Mouse (Mus musculus): Measurements from ENCODE around the gene Naa16. TPM values are rescaled to one million over a fixed set of nuclear protein-coding genes. Genes with fewer than 3 reads are reported as not detected.

Gene Naa16
- total RNA-seq, 1 experiment from 2014 or later, result 30.2 TPM

GRCm38 (mm10) chr14:79330944-79331561 lies 59.5 kb downstream of the Naa16 start:
- DNase-seq, result no peak

- no peak for DNase-seq
Measured at GRCm38 (mm10) chr14:79327033-79327432, 63.5 kb downstream of the Naa16 start.

- DNase-seq, result no peak
Measured at GRCm38 (mm10) chr14:79324112-79324840, 66.3 kb downstream of the Naa16 start.

- DNase-seq, result no peak
Measured at GRCm38 (mm10) chr14:79321881-79322280, 68.7 kb downstream of the Naa16 start.

- no peak for DNase-seq
Measured at GRCm38 (mm10) chr14:79321152-79321551, 69.4 kb downstream of the Naa16 start.

GRCm38 (mm10) chr14:79317602-79318001 lies 73.0 kb downstream of the Naa16 start:
- no peak for DNase-seq

- DNase-seq, result no peak
Measured at GRCm38 (mm10) chr14:79315877-79316276, 74.7 kb downstream of the Naa16 start.

GRCm38 (mm10) chr14:79314245-79315010 lies 76.2 kb downstream of the Naa16 start:
- DNase-seq, result no peak

- DNase-seq, result no peak
Measured at GRCm38 (mm10) chr14:79313439-79314175, 77.0 kb downstream of the Naa16 start.

GRCm38 (mm10) chr14:79312719-79313118 lies 77.9 kb downstream of the Naa16 start:
- no peak for DNase-seq

GRCm38 (mm10) chr14:79311918-79312454 lies 78.6 kb downstream of the Naa16 start:
- no peak for DNase-seq

GRCm38 (mm10) chr14:79309115-79309514 lies 81.5 kb downstream of the Naa16 start:
- DNase-seq, result no peak

- DNase-seq, result no peak
Measured at GRCm38 (mm10) chr14:79308364-79308763, 82.2 kb downstream of the Naa16 start.

- no peak for DNase-seq
Measured at GRCm38 (mm10) chr14:79307908-79308307, 82.7 kb downstream of the Naa16 start.

- no peak for DNase-seq
Measured at GRCm38 (mm10) chr14:79307138-79307537, 83.4 kb downstream of the Naa16 start.

- no peak for DNase-seq
Measured at GRCm38 (mm10) chr14:79304873-79305464, 85.6 kb downstream of the Naa16 start.

- DNase-seq, result no peak
Measured at GRCm38 (mm10) chr14:79303150-79303549, 87.4 kb downstream of the Naa16 start.

GRCm38 (mm10) chr14:79301466-79301875 lies 89.1 kb downstream of the Naa16 start, which contains the start of gene Rgcc:
TSS of gene Rgcc (minus strand) at chr14:79301645.
- peak; percentile 95 for DNase-seq

GRCm38 (mm10) chr14:79300641-79301350 lies 89.8 kb downstream of the Naa16 start:
- peak; percentile 28 for DNase-seq

- no peak for DNase-seq
Measured at GRCm38 (mm10) chr14:79299796-79300195, 90.8 kb downstream of the Naa16 start.

- DNase-seq, result no peak
Measured at GRCm38 (mm10) chr14:79299230-79299629, 91.3 kb downstream of the Naa16 start.

Data from adrenal gland, postnatal 25 days (tissue).